Comparison of ENCODE assay signal across 15 mouse cellular contexts in genomic region chr9:25219882-25220281, GRCm38 (mm10). TPM values are rescaled to one million over a fixed set of nuclear protein-coding genes. Genes with fewer than 3 reads are reported as not detected.
DNase-seq lines count a peak whose midpoint lies in the region; ATAC-seq and TF ChIP-seq lines count a peak whose summit lies in the region.
"Had no signal": no experiment of that assay in that cellular context is flagged by ENCODE, and none has a peak within 500 bp of the region (broad histone marks: within the 10 kb centered on the region; RNA-seq: fewer than 3 reads in every experiment).

No protein-coding gene starts in this region.

- no peaks in the 10 kb centered on the region for H3K4me1 ChIP-seq in midbrain, embryonic 13.5 days (replicated peaks)
- H3K4me1 ChIP-seq: hindbrain, embryonic 10.5 days had no signal

- no peak for TF ChIP-seq CTCF in gastrocnemius, adult 2 months (IDR thresholded peaks at IDR 0.05)

- no peak for DNase-seq in gastrocnemius, adult 2 months
- DNase-seq in gastrocnemius, postnatal 10 days: no peak
- DNase-seq in layer of hippocampus, adult 9-11 months: peak; percentile 45
- no peak for DNase-seq in layer of hippocampus, adult 8-10 months (ENCODE audit: low spot score in 2 of 2)
- peak; percentile 63 for DNase-seq in 416B (ENCODE audit: low read depth)
- DNase-seq: cerebellum, adult 8-10 months; gastrocnemius, postnatal 14 days; kidney, postnatal 10 days; spleen, adult 18-20 months; thymus, postnatal 14 days had no signal

- no peak overlapping the region for H3K4me2 ChIP-seq in midbrain, embryonic 13.5 days (replicated peaks)

- H3K4me3 ChIP-seq in gastrocnemius, adult 2 months: no peak overlapping the region
- H3K4me3 ChIP-seq in midbrain, embryonic 13.5 days (replicated peaks): no peak overlapping the region
- H3K4me3 ChIP-seq: hindbrain, embryonic 10.5 days had no signal

- H3K27ac ChIP-seq in gastrocnemius, adult 2 months: peak overlapping the region; percentile 56
- no peak overlapping the region for H3K27ac ChIP-seq in midbrain, embryonic 13.5 days
- H3K27ac ChIP-seq: hindbrain, embryonic 10.5 days had no signal

- no peak overlapping the region for H3K9ac ChIP-seq in midbrain, embryonic 13.5 days (replicated peaks)

- H3K9me3 ChIP-seq in midbrain, embryonic 13.5 days: no peaks in the 10 kb centered on the region
- H3K9me3 ChIP-seq: hindbrain, embryonic 10.5 days had no signal

- H3K27me3 ChIP-seq in midbrain, embryonic 13.5 days: no peaks in the 10 kb centered on the region
- H3K27me3 ChIP-seq: CH12.LX had no signal

- 89% methylated on average over 5 of the region's 5 CpGs for WGBS in midbrain, embryonic 13.5 days

- no peaks in the 10 kb centered on the region for H3K36me3 ChIP-seq in midbrain, embryonic 13.5 days
- H3K36me3 ChIP-seq: hindbrain, embryonic 10.5 days had no signal

- ATAC-seq in activated CD4-positive, CD25-positive, alpha-beta regulatory T cell, adult 4 months: peak; percentile 54
- no peak; the same call in 1 of the 2 replicates for ATAC-seq in megakaryocyte-erythroid progenitor cell, adult 5-6 weeks (replicated peaks; ENCODE audit: low FRiP score, low TSS enrichment, poor library complexity, severe bottlenecking)
- no peak for ATAC-seq in midbrain, embryonic 13.5 days

- intact Hi-C loops in gastrocnemius, adult 2 months (cut with DNase I): no loop called here

RNA-seq across cellular contexts. Expression of gene Sept7, which starts 32.4 kb away (rescaled TPM):
- total RNA-seq in gastrocnemius, adult 2 months (2021): 10 to 100 TPM; 69.5 to 88.3 TPM
- total RNA-seq in gastrocnemius, postnatal 10 days (2021): 100 to 1,000 TPM; 102 to 108 TPM
- total RNA-seq in layer of hippocampus, adult 8-10 months (2022): 100 to 1,000 TPM; 274 to 299 (median 288) TPM
- 100 to 1,000 TPM; 425 to 492 TPM for polyA plus RNA-seq in activated CD4-positive, CD25-positive, alpha-beta regulatory T cell, adult 4 months (2017; shearing (Covaris generic))
- total RNA-seq in megakaryocyte-erythroid progenitor cell, adult 5-6 weeks (2014; fragmentation: Nextera tagmentation): 121 and 131 TPM in 2 replicates
- 283 and 354 TPM in 2 replicates for total RNA-seq in megakaryocyte-erythroid progenitor cell, adult 5-6 weeks (2017)
- 256 and 277 TPM in 2 replicates for polyA plus RNA-seq in midbrain, embryonic 13.5 days (2015; fragmentation: Nextera tagmentation; extraction: Ambion mirVana)

Comparison
In these comparisons a context has a peak if more than half of its experiments do, and no peak if none do; other contexts are left out.
1. DNase-seq: peak in layer of hippocampus, adult 9-11 months (single experiment) and 416B (single experiment); none in gastrocnemius, adult 2 months (single experiment), gastrocnemius, postnatal 10 days (single experiment) and layer of hippocampus, adult 8-10 months (0 of 2).